Mouse (Mus musculus) embryonic fibroblast, embryonic 13.5 days (primary cell): Measurements from ENCODE around the gene Ncf1.

Experiments used
- CTCF ChIP-seq: IDR thresholded peaks from 2 replicates; pipeline ENCODE4 v1.5.1; 2011; ENCODE audit warnings: mild to moderate bottlenecking, control low read depth, low read length, moderate library complexity, borderline replicate concordance; ENCODE audit not compliant: insufficient read depth
- POLR2A ChIP-seq: IDR thresholded peaks from 2 replicates; pipeline ENCODE4 v1.6.1; 2011; ENCODE audit warnings: low read depth, mild to moderate bottlenecking, control low read depth, low read length, moderate library complexity

DNA sequence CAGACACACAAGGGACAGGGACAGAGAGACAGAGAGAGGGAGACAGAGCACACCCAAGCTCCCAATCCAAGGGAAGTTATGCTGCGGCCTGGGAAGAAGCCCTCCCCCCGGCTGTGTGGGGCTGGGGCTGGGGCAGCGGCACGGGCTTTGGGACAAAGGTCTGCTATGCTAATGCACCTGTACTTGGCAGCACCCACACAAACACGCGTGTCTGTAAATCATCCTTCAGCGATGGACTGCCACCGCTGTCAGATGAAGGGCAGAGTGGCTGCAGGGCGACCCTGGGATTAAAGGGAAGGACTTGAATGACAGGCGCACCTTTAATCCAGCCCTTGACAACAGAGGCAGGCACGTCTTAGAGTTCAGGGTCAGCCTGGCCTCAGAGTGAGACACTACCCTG is 42.0 kb upstream of the Ncf1 start:
- no peak for TF ChIP-seq POLR2A
- no peak for TF ChIP-seq CTCF
